Mouse (Mus musculus): Measurements from ENCODE around the gene Prkca.
"Not testable (repeated sequence)": the region's sequence is repeated elsewhere in the genome, so short reads cannot be mapped to it uniquely, and the experiment has no call there.

Gene Prkca

GRCm38 (mm10) chr11:108117360-108118050, 226.2 kb downstream of the Prkca start:
- DNase-seq (ENCODE audit: low spot score in 2 of 2): no peak

GRCm38 (mm10) chr11:108114091-108114490, 229.6 kb downstream of the Prkca start:
- DNase-seq (ENCODE audit: low spot score in 2 of 2): no peak

GRCm38 (mm10) chr11:108112437-108112836, 231.3 kb downstream of the Prkca start:
- no peak for DNase-seq (ENCODE audit: low spot score in 2 of 2)

GRCm38 (mm10) chr11:108104085-108104484, 239.6 kb downstream of the Prkca start:
- no peak for DNase-seq (ENCODE audit: low spot score in 2 of 2)

- DNase-seq (ENCODE audit: low spot score in 2 of 2): no peak
These were observed 242.3 kb downstream of the Prkca start for GRCm38 (mm10) chr11:108101280-108101950.

- DNase-seq (ENCODE audit: low spot score in 2 of 2): no peak
These were observed 245.4 kb downstream of the Prkca start for GRCm38 (mm10) chr11:108098306-108098705.

GRCm38 (mm10) chr11:108094796-108095195, 248.9 kb downstream of the Prkca start:
- no peak for DNase-seq (ENCODE audit: low spot score in 2 of 2)

- no peak for DNase-seq (ENCODE audit: low spot score in 2 of 2)
These were observed 250.5 kb downstream of the Prkca start for GRCm38 (mm10) chr11:108093248-108093647.

GRCm38 (mm10) chr11:108091238-108091637, 252.5 kb downstream of the Prkca start:
- no peak for DNase-seq (ENCODE audit: low spot score in 2 of 2)

GRCm38 (mm10) chr11:108090706-108091105, 253.0 kb downstream of the Prkca start:
- DNase-seq (ENCODE audit: low spot score in 2 of 2): no peak

GRCm38 (mm10) chr11:108088063-108088462, 255.7 kb downstream of the Prkca start:
- no peak for DNase-seq (ENCODE audit: low spot score in 2 of 2)

GRCm38 (mm10) chr11:108087105-108087700, 256.5 kb downstream of the Prkca start:
- not testable (repeated sequence) for DNase-seq (ENCODE audit: low spot score in 2 of 2)

- DNase-seq (ENCODE audit: low spot score in 2 of 2): no peak
These were observed 261.1 kb downstream of the Prkca start for GRCm38 (mm10) chr11:108082673-108083072.

GRCm38 (mm10) chr11:108079946-108080650, 263.6 kb downstream of the Prkca start:
- DNase-seq (ENCODE audit: low spot score in 2 of 2): no peak

- DNase-seq (ENCODE audit: low spot score in 2 of 2): no peak
These were observed 264.3 kb downstream of the Prkca start for GRCm38 (mm10) chr11:108079454-108079853.

GRCm38 (mm10) chr11:108077514-108077913, 266.2 kb downstream of the Prkca start:
- no peak for DNase-seq (ENCODE audit: low spot score in 2 of 2)

GRCm38 (mm10) chr11:108072606-108073243, 271.0 kb downstream of the Prkca start:
- DNase-seq (ENCODE audit: low spot score in 2 of 2): no peak

GRCm38 (mm10) chr11:108071230-108071629, 272.5 kb downstream of the Prkca start:
- DNase-seq (ENCODE audit: low spot score in 2 of 2): no peak

- no peak for DNase-seq (ENCODE audit: low spot score in 2 of 2)
These were observed 273.7 kb downstream of the Prkca start for GRCm38 (mm10) chr11:108070038-108070437.

GRCm38 (mm10) chr11:108068430-108068829, 275.3 kb downstream of the Prkca start:
- no peak for DNase-seq (ENCODE audit: low spot score in 2 of 2)

- DNase-seq (ENCODE audit: low spot score in 2 of 2): no peak
These were observed 276.6 kb downstream of the Prkca start for GRCm38 (mm10) chr11:108067161-108067560.

- no peak for DNase-seq (ENCODE audit: low spot score in 2 of 2)
These were observed 279.3 kb downstream of the Prkca start for GRCm38 (mm10) chr11:108064401-108064800.

Measured in right cerebral cortex, postnatal 36 days (tissue).